Mouse (Mus musculus): ENCODE data around the gene D10Wsu102e. TPM values are rescaled to one million over a fixed set of nuclear protein-coding genes. Genes with fewer than 3 reads are reported as not detected.
"Not testable (repeated sequence)": the region's sequence is repeated elsewhere in the genome, so short reads cannot be mapped to it uniquely, and the experiment has no call there.

D10Wsu102e gene
- polyA plus RNA-seq, 1 experiment from 2014 or later = 0.41 TPM

DNA sequence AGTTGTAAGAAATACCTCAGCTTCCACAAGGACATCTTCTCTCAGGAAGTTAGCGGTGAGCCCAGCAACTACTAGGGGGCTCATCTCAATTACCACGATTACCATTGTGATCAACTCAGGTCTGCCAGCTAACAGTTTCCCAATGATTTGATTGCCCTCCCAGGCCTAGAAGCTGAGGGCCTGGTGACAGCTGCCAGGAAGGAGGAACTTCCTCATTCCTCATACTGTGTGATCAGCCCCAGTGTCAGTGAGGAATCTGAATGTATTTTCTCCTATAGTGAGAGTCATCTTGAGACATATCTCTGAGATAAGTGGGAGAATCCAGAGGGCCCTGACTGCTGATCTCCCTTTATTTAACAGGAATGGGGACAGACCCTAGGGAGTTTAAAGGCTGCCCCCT lies 37.3 kb downstream of the D10Wsu102e start:
- 92% methylated on average over 2 of the region's 2 CpGs for WGBS

GRCm38 (mm10) chr10:83400896-83401295 lies 40.9 kb downstream of the D10Wsu102e start:
- not testable (repeated sequence) for H3K27ac ChIP-seq (replicated peaks in 1 of 2; ENCODE audit: control insufficient read depth in 1 of 2, insufficient read depth in 1 of 2, low read depth in 2 of 2, low read length in 2 of 2); ATAC-seq (ENCODE audit: insufficient number of reproducible peaks, insufficient read depth, low FRiP score, low read depth); H3K27me3 ChIP-seq (ENCODE audit: control insufficient read depth, insufficient read depth, low read length); H3K9ac ChIP-seq (ENCODE audit: low read length); H3K36me3 ChIP-seq (ENCODE audit: control insufficient read depth, insufficient read depth, low read length); H3K4me1 ChIP-seq (ENCODE audit: control insufficient read depth in 2 of 2, insufficient read depth in 2 of 2, low read length in 2 of 2); H3K4me3 ChIP-seq (ENCODE audit: control insufficient read depth in 1 of 2, insufficient read depth in 1 of 2, low read depth in 1 of 2, low read length in 2 of 2); H3K4me2 ChIP-seq (ENCODE audit: low read length); H3K9me3 ChIP-seq (ENCODE audit: control insufficient read depth, low read length)
- WGBS = 86% methylated on average over 6 of the region's 7 CpGs

More for the DNA sequence above, 37.3 kb downstream of the D10Wsu102e start:
- H3K27me3 ChIP-seq (ENCODE audit: control insufficient read depth, insufficient read depth, low read length) = no peaks in the 10 kb centered on the region
- H3K9ac ChIP-seq (ENCODE audit: low read length) = no peak overlapping the region
- no peak overlapping the region for H3K27ac ChIP-seq (replicated peaks in 1 of 2; ENCODE audit: control insufficient read depth in 1 of 2, insufficient read depth in 1 of 2, low read depth in 2 of 2, low read length in 2 of 2)
- H3K4me2 ChIP-seq (ENCODE audit: low read length) = no peak overlapping the region
- H3K4me1 ChIP-seq (ENCODE audit: control insufficient read depth in 2 of 2, insufficient read depth in 2 of 2, low read length in 2 of 2) = no peaks in the 10 kb centered on the region
- no peaks in the 10 kb centered on the region for H3K36me3 ChIP-seq (ENCODE audit: control insufficient read depth, insufficient read depth, low read length)
- H3K9me3 ChIP-seq (ENCODE audit: control insufficient read depth, low read length) = no peaks in the 10 kb centered on the region
- H3K4me3 ChIP-seq (ENCODE audit: control insufficient read depth in 1 of 2, insufficient read depth in 1 of 2, low read depth in 1 of 2, low read length in 2 of 2) = no peak overlapping the region
- no peak for ATAC-seq (ENCODE audit: insufficient number of reproducible peaks, insufficient read depth, low FRiP score, low read depth)

- H3K27ac ChIP-seq (replicated peaks in 1 of 2; ENCODE audit: control insufficient read depth in 1 of 2, insufficient read depth in 1 of 2, low read depth in 2 of 2, low read length in 2 of 2) = no peak overlapping the region
- peaks cover 3% of the 10 kb centered on the region; the same call in 1 of the 2 replicates for H3K9me3 ChIP-seq (ENCODE audit: control insufficient read depth, low read length)
- no peak for ATAC-seq (ENCODE audit: insufficient number of reproducible peaks, insufficient read depth, low FRiP score, low read depth)
- 81% methylated on average over 11 of the region's 11 CpGs for WGBS
- no peaks in the 10 kb centered on the region for H3K27me3 ChIP-seq (ENCODE audit: control insufficient read depth, insufficient read depth, low read length)
- H3K4me2 ChIP-seq (ENCODE audit: low read length) = no peak overlapping the region
- H3K9ac ChIP-seq (ENCODE audit: low read length) = no peak overlapping the region
- H3K36me3 ChIP-seq (ENCODE audit: control insufficient read depth, insufficient read depth, low read length) = no peaks in the 10 kb centered on the region
- H3K4me1 ChIP-seq (ENCODE audit: control insufficient read depth in 2 of 2, insufficient read depth in 2 of 2, low read length in 2 of 2) = no peaks in the 10 kb centered on the region
- no peak overlapping the region for H3K4me3 ChIP-seq (ENCODE audit: control insufficient read depth in 1 of 2, insufficient read depth in 1 of 2, low read depth in 1 of 2, low read length in 2 of 2)
Observed at GRCm38 (mm10) chr10:83405031-83405430, 45.0 kb downstream of the D10Wsu102e start.

GRCm38 (mm10) chr10:83405711-83406110 lies 45.7 kb downstream of the D10Wsu102e start:
- Histone ChIP-seq H3K4me3 (ENCODE audit: control insufficient read depth in 1 of 2, insufficient read depth in 1 of 2, low read depth in 1 of 2, low read length in 2 of 2) (no peak overlapping the region), H3K9me3 (ENCODE audit: control insufficient read depth, low read length) (peaks cover 3% of the 10 kb centered on the region; the same call in 1 of the 2 replicates), H3K4me1 (ENCODE audit: control insufficient read depth in 2 of 2, insufficient read depth in 2 of 2, low read length in 2 of 2) (no peaks in the 10 kb centered on the region), H3K9ac (ENCODE audit: low read length) (no peak overlapping the region), H3K27ac (replicated peaks in 1 of 2; ENCODE audit: control insufficient read depth in 1 of 2, insufficient read depth in 1 of 2, low read depth in 2 of 2, low read length in 2 of 2) (no peak overlapping the region), H3K4me2 (ENCODE audit: low read length) (no peak overlapping the region), H3K27me3 (ENCODE audit: control insufficient read depth, insufficient read depth, low read length) (no peaks in the 10 kb centered on the region), H3K36me3 (ENCODE audit: control insufficient read depth, insufficient read depth, low read length) (no peaks in the 10 kb centered on the region)
- no peak for ATAC-seq (ENCODE audit: insufficient number of reproducible peaks, insufficient read depth, low FRiP score, low read depth)
- WGBS = 93% methylated on average over 11 of the region's 11 CpGs

DNA sequence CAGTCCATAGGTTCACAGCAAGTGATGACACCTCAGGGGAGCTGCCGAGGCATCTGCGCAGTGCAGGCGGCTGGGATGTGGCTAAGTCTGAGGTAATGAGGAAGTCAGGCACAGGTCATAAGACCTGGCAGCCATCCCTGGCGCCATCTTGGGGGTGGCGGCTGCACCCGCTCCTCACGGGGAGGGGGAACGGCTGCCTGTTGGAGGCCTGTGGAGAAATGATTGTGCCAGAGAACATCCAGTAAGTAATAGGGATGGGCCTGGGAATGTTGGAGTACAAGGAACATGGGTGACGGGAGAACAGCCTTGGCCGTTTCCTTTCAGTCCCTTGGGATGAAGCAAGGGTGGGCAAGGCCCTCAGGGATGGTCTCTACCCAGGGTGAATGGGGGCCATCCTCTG lies 47.1 kb downstream of the D10Wsu102e start:
- peaks cover 3% of the 10 kb centered on the region; the same call in 1 of the 2 replicates for H3K9me3 ChIP-seq (ENCODE audit: control insufficient read depth, low read length)
- H3K27me3 ChIP-seq (ENCODE audit: control insufficient read depth, insufficient read depth, low read length) = no peaks in the 10 kb centered on the region
- ATAC-seq (ENCODE audit: insufficient number of reproducible peaks, insufficient read depth, low FRiP score, low read depth) = no peak
- H3K36me3 ChIP-seq (ENCODE audit: control insufficient read depth, insufficient read depth, low read length) = no peaks in the 10 kb centered on the region
- H3K9ac ChIP-seq (ENCODE audit: low read length) = no peak overlapping the region
- H3K4me1 ChIP-seq (ENCODE audit: control insufficient read depth in 2 of 2, insufficient read depth in 2 of 2, low read length in 2 of 2) = no peaks in the 10 kb centered on the region
- no peak overlapping the region for H3K27ac ChIP-seq (replicated peaks in 1 of 2; ENCODE audit: control insufficient read depth in 1 of 2, insufficient read depth in 1 of 2, low read depth in 2 of 2, low read length in 2 of 2)
- no peak overlapping the region for H3K4me2 ChIP-seq (ENCODE audit: low read length)
- 96% methylated on average over 10 of the region's 10 CpGs for WGBS
- H3K4me3 ChIP-seq (ENCODE audit: control insufficient read depth in 1 of 2, insufficient read depth in 1 of 2, low read depth in 1 of 2, low read length in 2 of 2) = no peak overlapping the region

- 93% methylated on average over 16 of the region's 16 CpGs for WGBS
- H3K27ac ChIP-seq (replicated peaks in 1 of 2; ENCODE audit: control insufficient read depth in 1 of 2, insufficient read depth in 1 of 2, low read depth in 2 of 2, low read length in 2 of 2); ATAC-seq (ENCODE audit: insufficient number of reproducible peaks, insufficient read depth, low FRiP score, low read depth): not testable (repeated sequence)
Observed at GRCm38 (mm10) chr10:83418466-83418865, 58.4 kb downstream of the D10Wsu102e start.

DNA sequence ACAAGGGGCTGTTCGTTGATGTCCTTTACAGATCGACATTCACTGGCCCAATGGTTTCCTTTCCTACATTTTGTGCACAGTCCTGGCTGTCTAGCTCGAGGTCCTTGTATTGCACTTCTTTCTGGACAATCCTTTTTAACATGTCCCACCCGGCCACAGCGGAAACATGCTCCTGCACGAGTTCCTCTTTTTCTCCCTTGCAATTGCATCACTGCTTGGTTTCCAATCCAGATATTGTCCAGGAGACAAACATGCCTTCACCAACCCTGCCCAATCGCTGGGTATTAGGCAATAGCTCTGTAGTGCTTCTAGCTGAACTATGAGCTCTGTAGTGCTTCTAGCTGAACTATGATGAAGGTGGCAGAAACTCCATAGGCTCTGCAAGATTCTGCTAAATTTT lies 88.6 kb downstream of the D10Wsu102e start:
- Histone ChIP-seq H3K9me3 (ENCODE audit: control insufficient read depth, low read length) (peaks cover 27% of the 10 kb centered on the region), H3K27me3 (ENCODE audit: control insufficient read depth, insufficient read depth, low read length) (no peaks in the 10 kb centered on the region), H3K9ac (ENCODE audit: low read length) (no peak overlapping the region), H3K4me1 (ENCODE audit: control insufficient read depth in 2 of 2, insufficient read depth in 2 of 2, low read length in 2 of 2) (no peaks in the 10 kb centered on the region), H3K27ac (replicated peaks in 1 of 2; ENCODE audit: control insufficient read depth in 1 of 2, insufficient read depth in 1 of 2, low read depth in 2 of 2, low read length in 2 of 2) (no peak overlapping the region), H3K4me2 (ENCODE audit: low read length) (no peak overlapping the region), H3K36me3 (ENCODE audit: control insufficient read depth, insufficient read depth, low read length) (no peaks in the 10 kb centered on the region), H3K4me3 (ENCODE audit: control insufficient read depth in 1 of 2, insufficient read depth in 1 of 2, low read depth in 1 of 2, low read length in 2 of 2) (no peak overlapping the region)
- 87% methylated on average over 7 of the region's 7 CpGs for WGBS
- ATAC-seq (ENCODE audit: insufficient number of reproducible peaks, insufficient read depth, low FRiP score, low read depth) = no peak

More at GRCm38 (mm10) chr10:83418466-83418865, 58.4 kb downstream of the D10Wsu102e start:
- not testable (repeated sequence) for H3K4me3 ChIP-seq (ENCODE audit: control insufficient read depth in 1 of 2, insufficient read depth in 1 of 2, low read depth in 1 of 2, low read length in 2 of 2); H3K4me1 ChIP-seq (ENCODE audit: control insufficient read depth in 2 of 2, insufficient read depth in 2 of 2, low read length in 2 of 2); H3K9me3 ChIP-seq (ENCODE audit: control insufficient read depth, low read length); H3K36me3 ChIP-seq (ENCODE audit: control insufficient read depth, insufficient read depth, low read length); H3K9ac ChIP-seq (ENCODE audit: low read length); H3K4me2 ChIP-seq (ENCODE audit: low read length); H3K27me3 ChIP-seq (ENCODE audit: control insufficient read depth, insufficient read depth, low read length)

DNA sequence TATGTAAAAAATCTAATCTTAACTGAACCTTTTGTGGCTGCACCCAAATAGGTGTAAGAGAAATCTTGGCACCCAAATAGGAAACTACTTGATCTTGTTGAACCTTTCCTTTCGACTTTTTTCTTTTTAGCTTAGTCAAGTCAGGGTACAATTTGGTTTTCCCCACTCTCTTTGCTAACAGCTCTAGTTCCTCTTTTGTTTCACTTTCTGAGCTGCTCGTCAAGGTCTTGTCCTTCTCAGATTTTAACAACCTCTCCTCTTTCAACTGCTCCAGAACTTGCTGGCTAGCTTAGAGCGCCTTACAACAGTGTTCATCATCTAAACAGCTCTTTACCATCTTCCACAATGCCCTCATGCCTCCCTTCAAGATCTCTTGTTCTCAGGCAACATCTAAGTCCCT lies 97.5 kb downstream of the D10Wsu102e start:
- 87% methylated on average over 3 of the region's 3 CpGs for WGBS
- H3K9ac ChIP-seq (ENCODE audit: low read length) = no peak overlapping the region
- H3K4me2 ChIP-seq (ENCODE audit: low read length) = no peak overlapping the region
- H3K27ac ChIP-seq (replicated peaks in 1 of 2; ENCODE audit: control insufficient read depth in 1 of 2, insufficient read depth in 1 of 2, low read depth in 2 of 2, low read length in 2 of 2) = no peak overlapping the region
- H3K36me3 ChIP-seq (ENCODE audit: control insufficient read depth, insufficient read depth, low read length) = no peaks in the 10 kb centered on the region
- no peaks in the 10 kb centered on the region for H3K4me1 ChIP-seq (ENCODE audit: control insufficient read depth in 2 of 2, insufficient read depth in 2 of 2, low read length in 2 of 2)
- ATAC-seq (ENCODE audit: insufficient number of reproducible peaks, insufficient read depth, low FRiP score, low read depth) = no peak
- H3K4me3 ChIP-seq (ENCODE audit: control insufficient read depth in 1 of 2, insufficient read depth in 1 of 2, low read depth in 1 of 2, low read length in 2 of 2) = no peak overlapping the region
- peaks cover 26% of the 10 kb centered on the region for H3K9me3 ChIP-seq (ENCODE audit: control insufficient read depth, low read length)
- no peaks in the 10 kb centered on the region for H3K27me3 ChIP-seq (ENCODE audit: control insufficient read depth, insufficient read depth, low read length)

Data from heart, embryonic 14.5 days (tissue).